Mouse (Mus musculus): ENCODE measurements around the gene Tst. TPM values are rescaled to one million over a fixed set of nuclear protein-coding genes. Genes with fewer than 3 reads are reported as not detected.
A peak's percentile ranks its signal among the peaks of the same experiment; 100 is the strongest.

Tst gene
- polyA plus RNA-seq, 1 experiment from 2014 or later = 20.3 TPM

GRCm38 (mm10) chr15:78434896-78435520 is 29.3 kb upstream of the Tst start:
- 27% methylated on average over 6 of the region's 6 CpGs for WGBS
- H3K4me2 ChIP-seq (ENCODE audit: low read depth, low read length) = no peak overlapping the region
- no peaks in the 10 kb centered on the region for H3K27me3 ChIP-seq (ENCODE audit: control insufficient read depth, insufficient read depth, low read length)
- H3K4me3 ChIP-seq (ENCODE audit: low read depth, low read length) = no peak overlapping the region
- no peaks in the 10 kb centered on the region for H3K9me3 ChIP-seq (ENCODE audit: control insufficient read depth, low read length)
- H3K4me1 ChIP-seq (ENCODE audit: control insufficient read depth, insufficient read depth, low read length) = peaks cover 22% of the 10 kb centered on the region
- no peak overlapping the region for H3K9ac ChIP-seq (replicated peaks; ENCODE audit: low read depth, low read length)
- ATAC-seq (ENCODE audit: low read depth) = peak; percentile 3; the same call in 1 of the 2 replicates
- no peak overlapping the region for H3K27ac ChIP-seq (ENCODE audit: low read depth, low read length)
- H3K36me3 ChIP-seq (ENCODE audit: control insufficient read depth, insufficient read depth, low read length) = peaks cover 22% of the 10 kb centered on the region

- H3K4me1 ChIP-seq (ENCODE audit: control insufficient read depth, insufficient read depth, low read length) = peaks cover 22% of the 10 kb centered on the region
- no peak for ATAC-seq (ENCODE audit: low read depth)
- no peak overlapping the region for H3K4me3 ChIP-seq (ENCODE audit: low read depth, low read length)
- no peak overlapping the region for H3K9ac ChIP-seq (replicated peaks; ENCODE audit: low read depth, low read length)
- 84% methylated on average over 7 of the region's 7 CpGs for WGBS
- H3K27ac ChIP-seq (ENCODE audit: low read depth, low read length) = no peak overlapping the region
- no peak overlapping the region for H3K4me2 ChIP-seq (ENCODE audit: low read depth, low read length)
- no peaks in the 10 kb centered on the region for H3K27me3 ChIP-seq (ENCODE audit: control insufficient read depth, insufficient read depth, low read length)
- no peaks in the 10 kb centered on the region for H3K9me3 ChIP-seq (ENCODE audit: control insufficient read depth, low read length)
- H3K36me3 ChIP-seq (ENCODE audit: control insufficient read depth, insufficient read depth, low read length) = peaks cover 22% of the 10 kb centered on the region
These were observed 25.9 kb upstream of the Tst start for GRCm38 (mm10) chr15:78431541-78432121.

GRCm38 (mm10) chr15:78430874-78431273 is 25.2 kb upstream of the Tst start:
- ATAC-seq (ENCODE audit: low read depth) = no peak
- Histone ChIP-seq H3K36me3 (ENCODE audit: control insufficient read depth, insufficient read depth, low read length) (peaks cover 22% of the 10 kb centered on the region), H3K27ac (ENCODE audit: low read depth, low read length) (no peak overlapping the region), H3K4me2 (ENCODE audit: low read depth, low read length) (no peak overlapping the region), H3K4me3 (ENCODE audit: low read depth, low read length) (no peak overlapping the region), H3K4me1 (ENCODE audit: control insufficient read depth, insufficient read depth, low read length) (peaks cover 15% of the 10 kb centered on the region), H3K27me3 (ENCODE audit: control insufficient read depth, insufficient read depth, low read length) (no peaks in the 10 kb centered on the region), H3K9me3 (ENCODE audit: control insufficient read depth, low read length) (no peaks in the 10 kb centered on the region), H3K9ac (replicated peaks; ENCODE audit: low read depth, low read length) (no peak overlapping the region)
- WGBS = 79% methylated on average over 10 of the region's 10 CpGs

GRCm38 (mm10) chr15:78429871-78430622 is 24.3 kb upstream of the Tst start:
- WGBS = 89% methylated on average over 13 of the region's 13 CpGs
- Histone ChIP-seq H3K9me3 (ENCODE audit: control insufficient read depth, low read length) (no peaks in the 10 kb centered on the region), H3K4me2 (ENCODE audit: low read depth, low read length) (peak overlapping the region; percentile 89), H3K9ac (replicated peaks; ENCODE audit: low read depth, low read length) (no peak overlapping the region), H3K4me3 (ENCODE audit: low read depth, low read length) (no peak overlapping the region), H3K36me3 (ENCODE audit: control insufficient read depth, insufficient read depth, low read length) (peaks cover 17% of the 10 kb centered on the region), H3K4me1 (ENCODE audit: control insufficient read depth, insufficient read depth, low read length) (peaks cover 15% of the 10 kb centered on the region), H3K27ac (ENCODE audit: low read depth, low read length) (no peak overlapping the region), H3K27me3 (ENCODE audit: control insufficient read depth, insufficient read depth, low read length) (no peaks in the 10 kb centered on the region)
- no peak for ATAC-seq (ENCODE audit: low read depth)

- H3K4me1 ChIP-seq (ENCODE audit: control insufficient read depth, insufficient read depth, low read length) = peaks cover 15% of the 10 kb centered on the region
- H3K9ac ChIP-seq (replicated peaks; ENCODE audit: low read depth, low read length) = peak overlapping the region; percentile 93
- H3K27me3 ChIP-seq (ENCODE audit: control insufficient read depth, insufficient read depth, low read length) = no peaks in the 10 kb centered on the region
- WGBS = 3% methylated on average over 3 of the region's 3 CpGs
- ATAC-seq (ENCODE audit: low read depth) = no peak
- peak overlapping the region; percentile 82 for H3K4me3 ChIP-seq (ENCODE audit: low read depth, low read length)
- H3K9me3 ChIP-seq (ENCODE audit: control insufficient read depth, low read length) = no peaks in the 10 kb centered on the region
- peaks cover 17% of the 10 kb centered on the region for H3K36me3 ChIP-seq (ENCODE audit: control insufficient read depth, insufficient read depth, low read length)
- peak overlapping the region; percentile 89 for H3K4me2 ChIP-seq (ENCODE audit: low read depth, low read length)
- peak overlapping the region; percentile 52 for H3K27ac ChIP-seq (ENCODE audit: low read depth, low read length)
These were observed 23.4 kb upstream of the Tst start for GRCm38 (mm10) chr15:78429139-78429459.

- Histone ChIP-seq H3K4me2 (ENCODE audit: low read depth, low read length) (peak within 1 kb of the TSS; percentile 89), H3K9me3 (ENCODE audit: control insufficient read depth, low read length) (no peaks in the 10 kb centered on the region), H3K9ac (replicated peaks; ENCODE audit: low read depth, low read length) (peak within 1 kb of the TSS; percentile 93), H3K27me3 (ENCODE audit: control insufficient read depth, insufficient read depth, low read length) (no peaks in the 10 kb centered on the region), H3K36me3 (ENCODE audit: control insufficient read depth, insufficient read depth, low read length) (peaks cover 13% of the 10 kb centered on the region), H3K4me3 (ENCODE audit: low read depth, low read length) (peak within 1 kb of the TSS; percentile 82), H3K27ac (ENCODE audit: low read depth, low read length) (peak within 1 kb of the TSS; percentile 52), H3K4me1 (ENCODE audit: control insufficient read depth, insufficient read depth, low read length) (peaks cover 15% of the 10 kb centered on the region)
- ATAC-seq (ENCODE audit: low read depth) = peak; percentile 92
- under 1% methylated on average over 52 of the region's 52 CpGs for WGBS
These were observed 22.9 kb upstream of the Tst start, which contains the start of gene Kctd17 for GRCm38 (mm10) chr15:78428391-78429138. Kctd17 (plus strand) TSS chr15:78428564.

- Histone ChIP-seq H3K4me2 (ENCODE audit: low read depth, low read length) (no peak overlapping the region), H3K4me1 (ENCODE audit: control insufficient read depth, insufficient read depth, low read length) (peaks cover 11% of the 10 kb centered on the region), H3K27ac (ENCODE audit: low read depth, low read length) (no peak overlapping the region), H3K36me3 (ENCODE audit: control insufficient read depth, insufficient read depth, low read length) (no peaks in the 10 kb centered on the region), H3K27me3 (ENCODE audit: control insufficient read depth, insufficient read depth, low read length) (no peaks in the 10 kb centered on the region), H3K4me3 (ENCODE audit: low read depth, low read length) (no peak overlapping the region), H3K9ac (replicated peaks; ENCODE audit: low read depth, low read length) (no peak overlapping the region), H3K9me3 (ENCODE audit: control insufficient read depth, low read length) (no peaks in the 10 kb centered on the region)
- WGBS = 73% methylated on average over 4 of the region's 4 CpGs
- no peak for ATAC-seq (ENCODE audit: low read depth)
These were observed 19.5 kb upstream of the Tst start for GRCm38 (mm10) chr15:78425230-78425629.

GRCm38 (mm10) chr15:78424507-78424906 is 18.8 kb upstream of the Tst start:
- Histone ChIP-seq H3K9ac (replicated peaks; ENCODE audit: low read depth, low read length) (no peak overlapping the region), H3K36me3 (ENCODE audit: control insufficient read depth, insufficient read depth, low read length) (no peaks in the 10 kb centered on the region), H3K4me3 (ENCODE audit: low read depth, low read length) (no peak overlapping the region), H3K9me3 (ENCODE audit: control insufficient read depth, low read length) (no peaks in the 10 kb centered on the region), H3K27ac (ENCODE audit: low read depth, low read length) (no peak overlapping the region), H3K27me3 (ENCODE audit: control insufficient read depth, insufficient read depth, low read length) (no peaks in the 10 kb centered on the region), H3K4me2 (ENCODE audit: low read depth, low read length) (no peak overlapping the region), H3K4me1 (ENCODE audit: control insufficient read depth, insufficient read depth, low read length) (peaks cover 3% of the 10 kb centered on the region)
- 29% methylated on average over 11 of the region's 11 CpGs for WGBS
- ATAC-seq (ENCODE audit: low read depth) = no peak
